Mouse (Mus musculus): ENCODE data around the gene Tulp1. TPM values are rescaled to one million over a fixed set of nuclear protein-coding genes. Genes with fewer than 3 reads are reported as not detected.

Gene Tulp1
- polyA plus RNA-seq, 1 experiment, result 0.34 TPM

DNA sequence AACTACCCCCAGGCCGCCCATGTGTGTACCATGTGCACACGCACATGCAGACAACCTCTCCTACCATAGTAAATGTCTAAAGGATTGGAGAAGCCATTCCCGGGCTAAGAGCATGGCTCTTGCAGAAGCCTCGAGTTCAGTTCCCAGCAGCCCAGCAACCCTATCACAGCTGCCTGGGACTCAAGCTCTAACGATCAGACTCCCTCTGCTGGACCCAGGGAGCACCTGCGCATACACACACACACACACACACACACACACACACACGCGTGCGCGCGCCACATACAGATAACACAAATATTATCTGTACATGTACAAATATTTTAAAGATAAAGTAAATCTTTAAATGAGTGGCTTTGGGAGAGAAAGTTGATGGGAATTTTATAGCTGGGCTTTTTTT lies 39.3 kb upstream of the Tulp1 start:
- no peak for TF ChIP-seq POLR2A (IDR thresholded peaks at IDR 0.05; ENCODE audit: low read depth, low read length)
- no peak for TF ChIP-seq CTCF (IDR thresholded peaks at IDR 0.05; ENCODE audit: extremely low read depth, insufficient read length, insufficient replicate concordance, low read depth, low read length)
- WGBS, result 98% methylated on average over 11 of the region's 11 CpGs
- peaks cover 3% of the 10 kb centered on the region; the same call in 1 of the 2 replicates for H3K4me1 ChIP-seq (ENCODE audit: control insufficient read depth, insufficient read depth, insufficient read length, low read length)
- no peaks in the 10 kb centered on the region for H3K27me3 ChIP-seq (ENCODE audit: control insufficient read depth, insufficient read depth, low read length)
- H3K36me3 ChIP-seq (ENCODE audit: control insufficient read depth, insufficient read depth, low read length), result peaks cover 15% of the 10 kb centered on the region; the same call in 1 of the 2 replicates
- no peak overlapping the region for H3K27ac ChIP-seq (ENCODE audit: insufficient read depth, low read depth, low read length)
- no peak overlapping the region for H3K4me3 ChIP-seq (ENCODE audit: low read depth, low read length)

DNA sequence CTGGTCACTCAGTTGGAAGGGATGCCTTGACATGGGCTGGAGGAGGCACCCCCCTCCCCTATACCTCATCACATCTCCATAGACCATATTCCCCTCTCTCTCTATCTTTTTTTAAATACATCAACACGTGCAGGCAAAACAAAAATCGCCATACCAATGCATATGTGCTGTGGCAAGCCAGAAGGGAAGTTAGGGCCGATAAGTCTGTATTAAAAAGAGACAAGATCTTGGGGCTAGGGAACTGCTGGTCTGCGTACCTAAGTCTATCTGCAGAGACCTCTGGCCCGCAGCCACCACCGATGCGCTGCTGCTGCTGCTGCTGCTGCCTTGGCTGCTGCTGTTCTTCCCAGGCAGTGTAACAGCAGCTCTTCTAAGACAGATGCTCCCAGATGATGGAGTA lies 30.0 kb upstream of the Tulp1 start:
- H3K36me3 ChIP-seq (ENCODE audit: control insufficient read depth, insufficient read depth, low read length), result peaks cover 3% of the 10 kb centered on the region; the same call in 1 of the 2 replicates
- WGBS, result 85% methylated on average over 7 of the region's 7 CpGs
- H3K27me3 ChIP-seq (ENCODE audit: control insufficient read depth, insufficient read depth, low read length), result no peaks in the 10 kb centered on the region
- no peak overlapping the region for H3K4me3 ChIP-seq (ENCODE audit: low read depth, low read length)
- no peaks in the 10 kb centered on the region for H3K4me1 ChIP-seq (ENCODE audit: control insufficient read depth, insufficient read depth, insufficient read length, low read length)
- no peak for TF ChIP-seq POLR2A (IDR thresholded peaks at IDR 0.05; ENCODE audit: low read depth, low read length)
- TF ChIP-seq CTCF (IDR thresholded peaks at IDR 0.05; ENCODE audit: extremely low read depth, insufficient read length, insufficient replicate concordance, low read depth, low read length), result no peak
- H3K27ac ChIP-seq (ENCODE audit: insufficient read depth, low read depth, low read length), result no peak overlapping the region

DNA sequence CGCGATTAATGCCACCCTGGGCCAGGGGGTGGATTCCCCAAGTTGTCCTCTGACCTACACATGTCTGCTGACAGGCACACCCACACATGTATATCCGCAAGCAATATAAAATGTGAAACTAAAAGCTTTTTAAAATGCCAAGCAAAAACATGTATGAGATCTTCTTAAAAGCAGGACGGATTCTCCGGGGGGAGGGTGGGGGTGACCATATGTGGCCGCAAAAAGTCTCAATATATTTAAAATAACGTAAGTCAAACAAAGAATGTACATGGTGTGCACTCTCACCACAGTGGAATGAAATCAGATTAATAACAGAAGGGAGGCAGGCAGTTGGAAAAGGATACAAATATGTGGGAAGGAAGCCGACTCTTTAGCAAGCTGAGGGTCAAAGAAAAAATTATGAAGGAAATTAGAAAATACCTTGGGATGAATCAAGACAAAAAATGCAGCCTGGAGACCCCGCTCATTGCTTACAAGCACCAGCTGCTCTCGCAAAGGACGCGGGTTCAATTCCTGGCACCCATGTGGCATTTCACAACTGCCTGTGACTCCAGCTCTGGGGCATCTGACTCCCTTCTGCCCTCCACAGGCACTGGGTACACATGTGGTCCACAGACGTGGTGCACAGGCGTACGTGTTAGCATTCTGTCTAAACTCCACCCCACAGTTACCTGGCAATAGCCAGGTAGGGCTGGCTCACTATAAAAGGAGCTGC lies 29.2 kb upstream of the Tulp1 start:
- TF ChIP-seq POLR2A (IDR thresholded peaks at IDR 0.05; ENCODE audit: low read depth, low read length) (no peak), CTCF (IDR thresholded peaks at IDR 0.05; ENCODE audit: extremely low read depth, insufficient read length, insufficient replicate concordance, low read depth, low read length) (no peak)
- 72% methylated on average over 15 of the region's 15 CpGs for WGBS
- Histone ChIP-seq H3K27ac (ENCODE audit: insufficient read depth, low read depth, low read length) (no peak overlapping the region), H3K27me3 (ENCODE audit: control insufficient read depth, insufficient read depth, low read length) (no peaks in the 10 kb centered on the region), H3K4me3 (ENCODE audit: low read depth, low read length) (no peak overlapping the region), H3K4me1 (ENCODE audit: control insufficient read depth, insufficient read depth, insufficient read length, low read length) (no peaks in the 10 kb centered on the region), H3K36me3 (ENCODE audit: control insufficient read depth, insufficient read depth, low read length) (peaks cover 3% of the 10 kb centered on the region; the same call in 1 of the 2 replicates)

DNA sequence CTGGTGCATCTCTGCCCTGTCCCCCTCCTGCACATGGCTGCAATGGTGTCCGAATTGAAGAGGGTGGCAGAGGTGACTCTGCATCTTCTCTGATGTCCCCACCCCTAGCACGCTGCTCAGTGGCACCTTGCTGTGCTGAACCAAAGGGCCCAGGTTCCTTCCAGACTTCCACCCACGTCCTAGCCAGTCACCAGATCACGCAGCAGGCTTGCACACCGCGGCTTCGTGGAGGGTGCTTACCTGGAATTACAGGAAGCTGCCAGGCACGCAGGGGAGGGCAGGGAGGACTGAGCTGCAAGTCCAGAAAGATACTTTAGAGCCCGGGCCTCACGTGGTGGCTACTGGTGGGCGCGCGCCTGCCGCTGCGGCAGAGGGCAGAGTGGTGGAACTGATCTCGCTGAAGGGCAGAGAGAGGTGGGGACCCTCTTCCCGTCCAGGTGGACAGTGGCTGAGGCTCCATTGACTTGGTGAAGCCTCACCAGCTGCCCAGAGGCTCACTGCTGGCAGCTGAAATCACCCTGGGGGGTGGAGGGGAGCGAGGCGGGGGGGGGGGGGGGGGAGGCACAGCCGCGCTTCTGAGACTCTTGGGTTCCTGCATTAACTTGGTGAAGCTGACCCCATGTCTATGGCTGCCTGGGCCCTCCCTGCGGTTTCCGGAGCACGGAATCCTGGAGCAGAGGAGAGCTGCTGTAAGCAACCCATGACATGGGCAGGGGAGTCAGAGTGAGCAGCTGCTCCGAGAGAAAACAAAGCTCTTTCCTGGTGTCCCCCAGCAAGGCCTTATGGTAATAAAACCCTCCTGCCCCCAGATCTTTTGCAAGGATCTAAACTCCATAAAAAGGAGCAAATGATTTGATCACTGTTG lies 26.8 kb upstream of the Tulp1 start:
- 17% methylated on average over 24 of the region's 25 CpGs for WGBS
- Histone ChIP-seq H3K27ac (ENCODE audit: insufficient read depth, low read depth, low read length) (no peak overlapping the region), H3K36me3 (ENCODE audit: control insufficient read depth, insufficient read depth, low read length) (no peaks in the 10 kb centered on the region), H3K4me1 (ENCODE audit: control insufficient read depth, insufficient read depth, insufficient read length, low read length) (no peaks in the 10 kb centered on the region), H3K4me3 (ENCODE audit: low read depth, low read length) (no peak overlapping the region; the same call in 1 of the 2 replicates), H3K27me3 (ENCODE audit: control insufficient read depth, insufficient read depth, low read length) (no peaks in the 10 kb centered on the region)
- TF ChIP-seq CTCF (IDR thresholded peaks at IDR 0.05; ENCODE audit: extremely low read depth, insufficient read length, insufficient replicate concordance, low read depth, low read length) (no peak), POLR2A (IDR thresholded peaks at IDR 0.05; ENCODE audit: low read depth, low read length) (no peak)

DNA sequence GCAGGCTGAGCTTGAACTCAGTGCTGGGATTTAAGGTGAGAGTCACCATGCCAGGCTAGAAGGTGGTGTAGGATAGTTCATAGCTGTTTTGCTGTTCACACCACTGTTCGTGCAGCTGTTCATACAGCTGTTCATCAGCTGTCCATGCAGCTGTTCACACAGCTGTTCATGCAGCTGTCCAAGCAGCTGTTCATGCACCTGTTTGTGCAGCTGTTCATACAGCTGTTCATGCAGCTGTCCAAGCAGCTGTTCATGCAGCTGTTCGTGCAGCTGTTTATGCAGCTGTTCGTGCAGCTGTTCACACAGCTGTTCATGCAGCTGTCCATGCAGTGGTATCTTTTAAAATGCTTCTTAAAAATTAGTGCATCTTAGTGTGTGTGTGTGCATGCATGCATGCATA lies 23.5 kb upstream of the Tulp1 start:
- no peaks in the 10 kb centered on the region for H3K4me1 ChIP-seq (ENCODE audit: control insufficient read depth, insufficient read depth, insufficient read length, low read length)
- no peak overlapping the region for H3K4me3 ChIP-seq (ENCODE audit: low read depth, low read length)
- 78% methylated on average over 3 of the region's 3 CpGs for WGBS
- no peak overlapping the region for H3K27ac ChIP-seq (ENCODE audit: insufficient read depth, low read depth, low read length)
- TF ChIP-seq POLR2A (IDR thresholded peaks at IDR 0.05; ENCODE audit: low read depth, low read length), result no peak
- TF ChIP-seq CTCF (IDR thresholded peaks at IDR 0.05; ENCODE audit: extremely low read depth, insufficient read length, insufficient replicate concordance, low read depth, low read length), result no peak
- no peaks in the 10 kb centered on the region for H3K36me3 ChIP-seq (ENCODE audit: control insufficient read depth, insufficient read depth, low read length)
- 0 out of 2 replicates have a peak, but pooled peaks cover 5% of the 10 kb centered on the region for H3K27me3 ChIP-seq (ENCODE audit: control insufficient read depth, insufficient read depth, low read length)

DNA sequence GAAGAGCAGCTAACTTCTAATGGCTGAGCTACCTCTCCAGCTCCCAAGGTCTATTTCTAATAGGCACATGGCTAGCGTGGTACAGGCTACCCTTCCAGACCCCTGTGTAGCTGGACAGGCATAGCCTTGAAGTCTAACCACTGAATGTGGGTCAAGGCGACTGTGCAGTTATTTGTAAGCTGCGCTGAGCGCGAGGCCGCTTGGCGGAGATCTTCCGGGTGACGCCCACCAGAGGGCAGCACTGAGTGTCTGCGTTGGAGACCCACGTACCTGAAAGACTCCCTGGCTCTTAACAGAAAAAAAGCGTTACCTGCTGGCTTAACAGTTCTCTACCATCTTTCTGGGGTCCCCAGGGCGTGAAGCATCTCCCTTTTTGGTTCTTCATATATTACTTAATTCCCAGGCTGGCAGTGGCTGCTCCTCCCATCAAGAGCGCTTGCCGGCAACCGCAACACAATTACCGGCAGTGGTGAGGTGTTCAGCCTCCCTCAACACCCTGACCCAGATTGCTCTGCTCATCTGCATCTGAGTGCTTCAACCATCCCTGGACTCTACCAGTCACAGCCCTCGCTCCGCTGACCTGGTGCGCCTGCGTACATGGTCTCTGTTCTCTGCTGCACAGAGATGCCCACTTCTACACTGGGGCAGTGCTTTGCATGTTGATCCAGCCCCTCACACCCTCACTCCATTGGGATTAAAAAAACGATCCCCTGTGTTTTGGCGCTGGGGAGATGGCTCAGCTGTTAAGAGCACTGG lies 21.3 kb upstream of the Tulp1 start:
- H3K27ac ChIP-seq (ENCODE audit: insufficient read depth, low read depth, low read length), result no peak overlapping the region
- no peak overlapping the region for H3K4me3 ChIP-seq (ENCODE audit: low read depth, low read length)
- H3K36me3 ChIP-seq (ENCODE audit: control insufficient read depth, insufficient read depth, low read length), result no peaks in the 10 kb centered on the region
- whole genome bisulfite sequencing, result 11% methylated on average over 23 of the region's 23 CpGs
- H3K4me1 ChIP-seq (ENCODE audit: control insufficient read depth, insufficient read depth, insufficient read length, low read length), result no peaks in the 10 kb centered on the region
- TF ChIP-seq POLR2A (IDR thresholded peaks at IDR 0.05; ENCODE audit: low read depth, low read length), result no peak
- peak; percentile 95 for TF ChIP-seq CTCF (IDR thresholded peaks at IDR 0.05; ENCODE audit: extremely low read depth, insufficient read length, insufficient replicate concordance, low read depth, low read length)
- 0 out of 2 replicates have a peak, but pooled peaks cover 5% of the 10 kb centered on the region for H3K27me3 ChIP-seq (ENCODE audit: control insufficient read depth, insufficient read depth, low read length)

Data from small intestine, adult 2 months (tissue).